Mouse (Mus musculus): ENCODE measurements around the gene Myb.
A peak's percentile ranks its signal among the peaks of the same experiment; 100 is the strongest.

Myb gene

GRCm38 (mm10) chr10:21160537-21161358 lies at the start of gene Myb:
Gene Myb, minus strand, starts transcription at chr10:21160984.
- DNase-seq, result no peak

GRCm38 (mm10) chr10:21207378-21207777 lies 46.6 kb upstream of the Myb start:
- DNase-seq, result no peak

GRCm38 (mm10) chr10:21206232-21206631 lies 45.4 kb upstream of the Myb start:
- no peak for DNase-seq

GRCm38 (mm10) chr10:21204496-21205085 lies 43.8 kb upstream of the Myb start:
- no peak for DNase-seq

- DNase-seq, result no peak
Measured at GRCm38 (mm10) chr10:21203886-21204285, 43.1 kb upstream of the Myb start.

- DNase-seq, result no peak
Measured at GRCm38 (mm10) chr10:21203461-21203860, 42.7 kb upstream of the Myb start.

GRCm38 (mm10) chr10:21200761-21201160 lies 40.0 kb upstream of the Myb start:
- DNase-seq, result no peak

- DNase-seq, result no peak
Measured at GRCm38 (mm10) chr10:21200322-21200721, 39.5 kb upstream of the Myb start.

GRCm38 (mm10) chr10:21196646-21197116 lies 35.9 kb upstream of the Myb start:
- DNase-seq, result no peak

- no peak for DNase-seq
Measured at GRCm38 (mm10) chr10:21195597-21195996, 34.8 kb upstream of the Myb start.

- DNase-seq, result no peak
Measured at GRCm38 (mm10) chr10:21193935-21194505, 33.2 kb upstream of the Myb start.

GRCm38 (mm10) chr10:21193088-21193934 lies 32.5 kb upstream of the Myb start:
- DNase-seq, result no peak

GRCm38 (mm10) chr10:21192436-21192835 lies 31.7 kb upstream of the Myb start:
- DNase-seq, result peak; percentile 5

- no peak for DNase-seq
Measured at GRCm38 (mm10) chr10:21189756-21190397, 29.1 kb upstream of the Myb start.

GRCm38 (mm10) chr10:21189275-21189601 lies 28.5 kb upstream of the Myb start:
- DNase-seq, result no peak

GRCm38 (mm10) chr10:21188564-21189274 lies 27.9 kb upstream of the Myb start:
- DNase-seq, result peak; percentile 38

- DNase-seq, result no peak
Measured at GRCm38 (mm10) chr10:21187847-21188246, 27.1 kb upstream of the Myb start.

- no peak for DNase-seq
Measured at GRCm38 (mm10) chr10:21186733-21187132, 25.9 kb upstream of the Myb start.

- DNase-seq, result no peak
Measured at GRCm38 (mm10) chr10:21178711-21179110, 17.9 kb upstream of the Myb start.

GRCm38 (mm10) chr10:21178281-21178680 lies 17.5 kb upstream of the Myb start:
- no peak for DNase-seq

- no peak for DNase-seq
Measured at GRCm38 (mm10) chr10:21172650-21173200, 11.9 kb upstream of the Myb start.

GRCm38 (mm10) chr10:21168466-21168865 lies 7.7 kb upstream of the Myb start:
- no peak for DNase-seq

All from layer of hippocampus, adult 9-11 months (tissue).